8 mouse cellular contexts compared by ENCODE assay signal in genomic region chr7:4741151-4741550, GRCm38 (mm10). TPM values are rescaled to one million over a fixed set of nuclear protein-coding genes. Genes with fewer than 3 reads are reported as not detected.
DNase-seq lines count a peak whose midpoint lies in the region; ATAC-seq lines count a peak whose summit lies in the region.
"Had no signal": no experiment of that assay in that cellular context is flagged by ENCODE, and none has a peak within 500 bp of the region (broad histone marks: within the 10 kb centered on the region; RNA-seq: fewer than 3 reads in every experiment).

No protein-coding gene starts in this region.

- peaks cover 39% of the 10 kb centered on the region for H3K36me3 ChIP-seq in embryonic facial prominence, embryonic 12.5 days
- H3K36me3 ChIP-seq in heart, embryonic 12.5 days: peaks cover 39% of the 10 kb centered on the region
- peaks cover 9% of the 10 kb centered on the region for H3K36me3 ChIP-seq in kidney, embryonic 16.5 days (ENCODE audit: insufficient read depth, low read length)

- WGBS in embryonic facial prominence, embryonic 12.5 days: 6% methylated on average over 4 of the region's 4 CpGs
- WGBS in heart, embryonic 12.5 days: 5% methylated on average over 4 of the region's 4 CpGs
- WGBS in kidney, embryonic 16.5 days: 6% methylated on average over 4 of the region's 4 CpGs

- H3K4me1 ChIP-seq in embryonic facial prominence, embryonic 12.5 days: peaks cover 24% of the 10 kb centered on the region
- H3K4me1 ChIP-seq in heart, embryonic 12.5 days (replicated peaks): peaks cover 28% of the 10 kb centered on the region
- H3K4me1 ChIP-seq in kidney, embryonic 16.5 days (ENCODE audit: insufficient read depth, low read length): peaks cover 28% of the 10 kb centered on the region

- no peak for ATAC-seq in embryonic facial prominence, embryonic 12.5 days (ENCODE audit: insufficient number of reproducible peaks, insufficient read depth, low FRiP score, low TSS enrichment)
- ATAC-seq in heart, embryonic 12.5 days (ENCODE audit: insufficient number of reproducible peaks, low FRiP score): peak; percentile 33; the same call in 1 of the 2 replicates
- no peak for ATAC-seq in kidney, embryonic 16.5 days (ENCODE audit: low FRiP score, low TSS enrichment)

- no peaks in the 10 kb centered on the region for H3K9me3 ChIP-seq in embryonic facial prominence, embryonic 12.5 days
- H3K9me3 ChIP-seq in heart, embryonic 12.5 days (replicated peaks): no peaks in the 10 kb centered on the region
- no peaks in the 10 kb centered on the region for H3K9me3 ChIP-seq in kidney, embryonic 16.5 days (ENCODE audit: low read length)

- H3K4me2 ChIP-seq in embryonic facial prominence, embryonic 12.5 days (replicated peaks): peak overlapping the region; percentile 85
- peak overlapping the region; percentile 91 for H3K4me2 ChIP-seq in heart, embryonic 12.5 days
- H3K4me2 ChIP-seq in kidney, embryonic 16.5 days (replicated peaks; ENCODE audit: low read depth, low read length): peak overlapping the region; percentile 89

- DNase-seq in ES-CJ7 (ENCODE audit: low read depth, low spot score): peak; percentile 90
- peak; percentile 77 for DNase-seq in adrenal gland, adult 2 months
- peak; percentile 60 for DNase-seq in lung, postnatal 14 days
- peak; percentile 29 for DNase-seq in right cerebral cortex, postnatal 4 days

- H3K27me3 ChIP-seq in embryonic facial prominence, embryonic 12.5 days: no peaks in the 10 kb centered on the region
- no peaks in the 10 kb centered on the region for H3K27me3 ChIP-seq in heart, embryonic 12.5 days (replicated peaks)
- no peaks in the 10 kb centered on the region for H3K27me3 ChIP-seq in kidney, embryonic 16.5 days (ENCODE audit: insufficient read depth, low read length)

- H3K27ac ChIP-seq in embryonic facial prominence, embryonic 12.5 days: peak overlapping the region; percentile 90
- H3K27ac ChIP-seq in heart, embryonic 12.5 days (ENCODE audit: poor library complexity, severe bottlenecking): peak overlapping the region; percentile 93
- H3K27ac ChIP-seq in kidney, embryonic 16.5 days (ENCODE audit: low read length): peak overlapping the region; percentile 95

- peak overlapping the region; percentile 77 for H3K9ac ChIP-seq in embryonic facial prominence, embryonic 12.5 days
- H3K9ac ChIP-seq in heart, embryonic 12.5 days: peak overlapping the region; percentile 94
- peak overlapping the region; percentile 93 for H3K9ac ChIP-seq in kidney, embryonic 16.5 days (replicated peaks; ENCODE audit: low read length)

- H3K4me3 ChIP-seq in embryonic facial prominence, embryonic 12.5 days: peak overlapping the region; percentile 73
- H3K4me3 ChIP-seq in heart, embryonic 12.5 days: peak overlapping the region; percentile 88
- H3K4me3 ChIP-seq in kidney, embryonic 16.5 days (ENCODE audit: low read length): peak overlapping the region; percentile 87

RNA-seq across cellular contexts. Expression of gene Kmt5c, which starts 1.2 kb away (rescaled TPM):
- total RNA-seq in adrenal gland, adult 2 months (2021): 10 to 100 TPM; 27.9 to 35.2 TPM
- 162 and 205 TPM in 2 replicates for polyA plus RNA-seq in adrenal gland, adult 2 months (2012; rRNA removed)
- polyA plus RNA-seq in embryonic facial prominence, embryonic 12.5 days (2016; fragmentation: Nextera tagmentation; extraction: Ambion mirVana): 71.1 and 77.3 TPM in 2 replicates
- polyA plus RNA-seq in heart, embryonic 12.5 days (2016; fragmentation: Nextera tagmentation; extraction: Ambion mirVana): 60.7 and 65.0 TPM in 2 replicates
- 99.3 and 104 TPM in 2 replicates for polyA plus RNA-seq in kidney, embryonic 16.5 days (2015; fragmentation: Nextera tagmentation; extraction: Ambion mirVana)

RNA-seq across cellular contexts. Expression of gene Cox6b2, which starts 11.7 kb away (rescaled TPM):
- total RNA-seq in adrenal gland, adult 2 months (2021): 10 to 100 TPM in 1 of 2 experiments, 1 to 10 TPM in 1; 7.4 to 10.4 TPM
- 7.9 and 13.2 TPM in 2 replicates for polyA plus RNA-seq in adrenal gland, adult 2 months (2012; rRNA removed)
- polyA plus RNA-seq in embryonic facial prominence, embryonic 12.5 days (2016; fragmentation: Nextera tagmentation; extraction: Ambion mirVana): 66.1 and 67.8 TPM in 2 replicates
- polyA plus RNA-seq in heart, embryonic 12.5 days (2016; fragmentation: Nextera tagmentation; extraction: Ambion mirVana): 41.0 and 44.4 TPM in 2 replicates
- polyA plus RNA-seq in kidney, embryonic 16.5 days (2015; fragmentation: Nextera tagmentation; extraction: Ambion mirVana): 71.2 and 71.4 TPM in 2 replicates

RNA-seq across cellular contexts. Expression of gene Tmem150b, which starts 16.1 kb away (rescaled TPM):
- under 1 TPM; 0.40 to 0.55 TPM for total RNA-seq in adrenal gland, adult 2 months (2021)
- 0.30 and 0.42 TPM in 2 replicates for polyA plus RNA-seq in adrenal gland, adult 2 months (2012; rRNA removed)
- polyA plus RNA-seq in embryonic facial prominence, embryonic 12.5 days (2016; fragmentation: Nextera tagmentation; extraction: Ambion mirVana): 0.33 TPM in 1 of 2 replicates, not detected in the other
- 0.08 TPM in 1 of 2 replicates, not detected in the other for polyA plus RNA-seq in heart, embryonic 12.5 days (2016; fragmentation: Nextera tagmentation; extraction: Ambion mirVana)
- polyA plus RNA-seq in kidney, embryonic 16.5 days (2015; fragmentation: Nextera tagmentation; extraction: Ambion mirVana): 0.07 and 0.08 TPM in 2 replicates
- total RNA-seq: layer of hippocampus, postnatal 25 days had no signal

RNA-seq across cellular contexts. Expression of gene Fam71e2, which starts 30.0 kb away (rescaled TPM):
- not detected for total RNA-seq in adrenal gland, adult 2 months (2021)
- not detected in 2 replicates for polyA plus RNA-seq in adrenal gland, adult 2 months (2012; rRNA removed)
- polyA plus RNA-seq in embryonic facial prominence, embryonic 12.5 days (2016; fragmentation: Nextera tagmentation; extraction: Ambion mirVana): not detected in 2 replicates
- polyA plus RNA-seq in heart, embryonic 12.5 days (2016; fragmentation: Nextera tagmentation; extraction: Ambion mirVana): not detected in 2 replicates
- not detected in 2 replicates for polyA plus RNA-seq in kidney, embryonic 16.5 days (2015; fragmentation: Nextera tagmentation; extraction: Ambion mirVana)
- total RNA-seq: layer of hippocampus, postnatal 25 days had no signal

RNA-seq across cellular contexts. Expression of gene Il11, which starts 41.5 kb away (rescaled TPM):
- total RNA-seq in adrenal gland, adult 2 months (2021): under 1 TPM in 1 of 2 experiments, not detected in 1; 0.48 TPM
- 0.54 and 0.71 TPM in 2 replicates for polyA plus RNA-seq in adrenal gland, adult 2 months (2012; rRNA removed)
- 0.10 TPM in 1 of 2 replicates, not detected in the other for polyA plus RNA-seq in embryonic facial prominence, embryonic 12.5 days (2016; fragmentation: Nextera tagmentation; extraction: Ambion mirVana)
- 0.28 TPM in 1 of 2 replicates, not detected in the other for polyA plus RNA-seq in heart, embryonic 12.5 days (2016; fragmentation: Nextera tagmentation; extraction: Ambion mirVana)
- polyA plus RNA-seq in kidney, embryonic 16.5 days (2015; fragmentation: Nextera tagmentation; extraction: Ambion mirVana): 0.17 and 0.42 TPM in 2 replicates

Comparison
In these comparisons a context has a peak if more than half of its experiments do, and no peak if none do; other contexts are left out.
1. DNase-seq: peak in every context shown above with its lines; median percentile 90 in ES-CJ7; 77 in adrenal gland, adult 2 months; 60 in lung, postnatal 14 days; 29 in right cerebral cortex, postnatal 4 days.